Mouse (Mus musculus) cerebellum, postnatal 36 days (tissue): ENCODE data around the gene Hddc2.
"Not testable (repeated sequence)": the region's sequence is repeated elsewhere in the genome, so short reads cannot be mapped to it uniquely, and the experiment has no call there.

Experiments used
- DNase-seq, 2 experiments: peaks; one replicate each; pipeline ENCODE4 v3.0.0; 2021 to 2022; ENCODE audit warnings: mixed read lengths in 2 of 2

Gene Hddc2

DNA sequence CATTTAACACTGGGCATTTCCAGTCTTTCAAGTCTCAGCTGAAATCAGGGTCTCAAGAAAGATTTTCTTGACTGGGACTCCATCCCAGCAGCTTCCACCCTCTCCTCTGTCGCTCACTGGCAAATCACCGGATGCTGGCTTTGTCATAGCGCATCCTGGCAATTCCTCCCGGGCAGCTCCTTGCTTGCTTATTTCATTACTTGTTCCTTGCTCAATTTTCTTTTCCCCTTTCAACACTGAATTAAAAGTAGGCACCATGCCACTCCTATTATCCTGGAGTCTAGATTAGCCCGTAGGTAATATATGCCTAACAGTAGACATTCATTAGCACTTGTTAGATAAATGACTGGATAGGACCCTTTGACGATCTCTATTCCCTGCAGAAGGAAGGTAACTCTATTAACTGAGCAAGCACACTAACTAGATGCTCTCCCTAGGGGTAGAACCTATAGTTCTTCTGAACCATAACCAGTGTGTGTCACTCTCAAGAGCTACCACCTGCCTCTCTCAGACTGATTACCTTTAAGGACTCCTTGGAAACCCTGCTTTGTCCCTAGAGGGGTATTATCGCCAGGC, 41.8 kb downstream of the Hddc2 start:
- no peak for DNase-seq

- no peak for DNase-seq
Observed at GRCm38 (mm10) chr10:31359749-31360148, 46.6 kb downstream of the Hddc2 start.

DNA sequence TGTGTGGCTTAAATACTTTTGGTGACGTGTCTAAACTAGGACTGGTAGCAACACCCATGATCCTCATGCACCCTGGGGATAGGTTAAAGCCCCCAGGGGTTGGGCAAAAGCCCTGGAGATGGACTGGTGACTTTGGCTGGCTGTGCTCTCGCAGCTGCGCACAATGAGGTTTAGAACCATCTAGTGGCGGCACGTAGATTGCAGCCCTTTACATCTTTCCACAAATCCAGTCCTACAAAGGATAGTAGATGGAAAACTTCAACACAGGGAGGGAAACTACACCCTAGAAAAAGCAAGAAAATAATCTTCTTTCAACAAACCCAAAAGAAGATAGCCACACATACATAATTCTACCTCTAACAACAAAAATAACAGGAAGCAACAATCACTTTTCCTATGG, 57.0 kb downstream of the Hddc2 start:
- not testable (repeated sequence) for DNase-seq
